Mouse (Mus musculus) G1E (cell line): ENCODE results near the gene Pdcd2l. TPM values are rescaled to one million over a fixed set of nuclear protein-coding genes. Genes with fewer than 3 reads are reported as not detected.

Experiments used
- ATAC-seq: 2 replicates; pipeline ENCODE4 v1.8.0; 2016; ENCODE audit warnings: mild to moderate bottlenecking; ENCODE audit not compliant: insufficient number of reproducible peaks, poor library complexity, low FRiP score, severe bottlenecking; ENCODE audit errors: extremely low read depth
- DNase-seq: peaks from one replicate; pipeline ENCODE4 v3.0.0; 2012; ENCODE audit warnings: low spot score
- H3K27me3 ChIP-seq: 2 replicates; pipeline ENCODE4 v1.6.1; 2012; ENCODE audit warnings: mild to moderate bottlenecking, low read length, inconsistent platforms; ENCODE audit not compliant: insufficient read depth
- H3K36me3 ChIP-seq: replicated peaks from 2 replicates; pipeline ENCODE3; 2012; ENCODE audit warnings: mild to moderate bottlenecking, inconsistent platforms
- H3K4me1 ChIP-seq: 2 replicates; pipeline ENCODE4 v1.6.1; 2012; ENCODE audit warnings: low read depth, low read length, inconsistent platforms, mixed read lengths; ENCODE audit not compliant: insufficient read depth
- H3K4me3 ChIP-seq: 2 replicates; pipeline ENCODE4 v1.5.1; 2012; ENCODE audit warnings: low read depth, mild to moderate bottlenecking, inconsistent platforms, low read length, moderate library complexity, mixed read lengths
- H3K9me3 ChIP-seq: replicated peaks from 2 replicates; pipeline ENCODE4 v1.6.1; 2012; ENCODE audit warnings: inconsistent platforms
- CTCF ChIP-seq: IDR thresholded peaks from 2 replicates; pipeline ENCODE4 v1.5.1; 2012; ENCODE audit warnings: low read depth, low read length, inconsistent platforms, mixed read lengths
- GATA1 ChIP-seq: IDR thresholded peaks from 2 replicates; pipeline ENCODE4 v1.6.1; 2012; ENCODE audit warnings: borderline replicate concordance, low read length, inconsistent platforms, mixed read lengths
- GATA2 ChIP-seq: IDR thresholded peaks from 2 replicates; pipeline ENCODE4 v1.6.1; 2012; ENCODE audit warnings: low read depth, low read length, inconsistent platforms, borderline replicate concordance
- POLR2AphosphoS5 ChIP-seq: IDR thresholded peaks from 2 replicates; pipeline ENCODE4 v1.6.1; 2012; ENCODE audit warnings: low read depth, low read length, inconsistent platforms; ENCODE audit not compliant: insufficient replicate concordance
- TAL1 ChIP-seq: conservative IDR thresholded peaks from 2 replicates; pipeline ENCODE4 v1.6.1; 2012; ENCODE audit warnings: low read depth, low read length, inconsistent platforms, mixed read lengths
- polyA plus RNA-seq: library from polyadenylated mRNA; stranded (reverse); fragments of >175 nt; gene quantifications from 2 replicates; pipeline ENCODE4 v1.2.3, GENCODE M21; 2012
- total RNA-seq, 2 experiments: library from RNA; stranded (forward) in 1 of 2; stranded (reverse) in 1 of 2; fragments of 200-1000 nt in 1 of 2; fragments of >200 nt in 1 of 2; fragmentation: Nextera tagmentation in 1 of 2; gene quantifications; 2 replicates each; pipeline ENCODE4 v1.2.3; 2014 to 2017

Pdcd2l gene
- total RNA-seq (2014; fragmentation: Nextera tagmentation) (36.6 and 38.6 TPM in 2 replicates), total RNA-seq (2017) (48.3 and 49.8 TPM in 2 replicates), polyA plus RNA-seq (6.9 and 8.0 TPM in 2 replicates)

- Histone ChIP-seq H3K4me3 (peak within 1 kb of the TSS; percentile 100), H3K36me3 (peaks cover 53% of the 10 kb centered on the region), H3K4me1 (peaks cover 40% of the 10 kb centered on the region), H3K9me3 (no peaks in the 10 kb centered on the region), H3K27me3 (no peaks in the 10 kb centered on the region)
- TF ChIP-seq POLR2AphosphoS5 (no peak; the same call in 1 of the 2 replicates), CTCF (no peak), GATA2 (no peak), TAL1 (no peak), GATA1 (no peak)
- peak; percentile 70 for DNase-seq
- peak; percentile 67 for ATAC-seq
Observed at GRCm38 (mm10) chr7:34196132-34197128, at the start of gene Pdcd2l. TSS of gene Pdcd2l (minus strand) at chr7:34196661.

- H3K36me3 ChIP-seq: peaks cover 86% of the 10 kb centered on the region
- DNase-seq: no peak
- TF ChIP-seq GATA2: no peak
- TF ChIP-seq GATA1: no peak
- no peak for TF ChIP-seq POLR2AphosphoS5
- no peak for TF ChIP-seq CTCF
- TF ChIP-seq TAL1: no peak
- no peaks in the 10 kb centered on the region for H3K9me3 ChIP-seq
- H3K27me3 ChIP-seq: no peaks in the 10 kb centered on the region
- H3K4me1 ChIP-seq: peaks cover under 1% of the 10 kb centered on the region; the same call in 1 of the 2 replicates
- no peak for ATAC-seq
- H3K4me3 ChIP-seq: no peak overlapping the region
Observed at GRCm38 (mm10) chr7:34242176-34242575, 45.7 kb upstream of the Pdcd2l start.

DNA sequence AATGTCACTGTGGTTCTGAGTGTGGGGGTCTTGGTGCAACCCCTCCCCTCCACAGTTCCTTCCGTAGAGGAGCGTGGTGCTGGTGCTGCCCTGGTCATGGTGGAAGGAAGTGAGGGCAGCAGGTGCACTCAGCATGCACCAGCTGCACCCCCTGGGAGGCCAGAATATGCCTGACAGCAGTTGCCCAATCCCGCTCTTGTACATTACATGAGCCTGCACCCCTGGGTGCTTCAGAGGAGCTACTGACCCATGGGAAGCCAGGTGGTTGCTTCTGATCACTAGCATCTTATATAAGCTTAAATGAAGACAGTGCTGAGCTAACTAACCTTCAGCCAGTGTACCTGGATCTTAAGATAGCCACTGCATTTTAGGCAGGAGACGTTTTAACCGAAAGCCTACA is 41.6 kb upstream of the Pdcd2l start:
- DNase-seq: no peak
- H3K9me3 ChIP-seq: no peaks in the 10 kb centered on the region
- ATAC-seq: no peak
- H3K36me3 ChIP-seq: peaks cover 69% of the 10 kb centered on the region
- H3K27me3 ChIP-seq: no peaks in the 10 kb centered on the region
- no peak for TF ChIP-seq GATA2
- no peak for TF ChIP-seq POLR2AphosphoS5
- no peak for TF ChIP-seq CTCF
- no peak for TF ChIP-seq GATA1
- H3K4me3 ChIP-seq: no peak overlapping the region
- H3K4me1 ChIP-seq: peaks cover 29% of the 10 kb centered on the region

- TF ChIP-seq POLR2AphosphoS5 (no peak), TAL1 (no peak), CTCF (no peak), GATA2 (no peak), GATA1 (no peak)
- H3K4me1 ChIP-seq: peaks cover 51% of the 10 kb centered on the region
- ATAC-seq (no peak), DNase-seq (no peak)
- no peak overlapping the region for H3K4me3 ChIP-seq
- H3K36me3 ChIP-seq: peaks cover 50% of the 10 kb centered on the region
- H3K9me3 ChIP-seq: no peaks in the 10 kb centered on the region
- H3K27me3 ChIP-seq: no peaks in the 10 kb centered on the region
Observed at GRCm38 (mm10) chr7:34235602-34236001, 39.1 kb upstream of the Pdcd2l start.

- no peak for DNase-seq
- H3K4me3 ChIP-seq: peak overlapping the region; percentile 72
- no peaks in the 10 kb centered on the region for H3K27me3 ChIP-seq
- H3K36me3 ChIP-seq: peaks cover 42% of the 10 kb centered on the region
- TF ChIP-seq CTCF (no peak), TAL1 (no peak), POLR2AphosphoS5 (no peak), GATA2 (no peak), GATA1 (no peak)
- H3K4me1 ChIP-seq: peaks cover 53% of the 10 kb centered on the region
- H3K9me3 ChIP-seq: no peaks in the 10 kb centered on the region
- no peak for ATAC-seq
Observed at GRCm38 (mm10) chr7:34234610-34235561, 38.4 kb upstream of the Pdcd2l start.
